Mouse (Mus musculus): ENCODE data around the gene Gm28047.
A peak's percentile ranks its signal among the peaks of the same experiment; 100 is the strongest.
"Not testable (repeated sequence)": the region's sequence is repeated elsewhere in the genome, so short reads cannot be mapped to it uniquely, and the experiment has no call there.

The Gm28047 gene

DNA sequence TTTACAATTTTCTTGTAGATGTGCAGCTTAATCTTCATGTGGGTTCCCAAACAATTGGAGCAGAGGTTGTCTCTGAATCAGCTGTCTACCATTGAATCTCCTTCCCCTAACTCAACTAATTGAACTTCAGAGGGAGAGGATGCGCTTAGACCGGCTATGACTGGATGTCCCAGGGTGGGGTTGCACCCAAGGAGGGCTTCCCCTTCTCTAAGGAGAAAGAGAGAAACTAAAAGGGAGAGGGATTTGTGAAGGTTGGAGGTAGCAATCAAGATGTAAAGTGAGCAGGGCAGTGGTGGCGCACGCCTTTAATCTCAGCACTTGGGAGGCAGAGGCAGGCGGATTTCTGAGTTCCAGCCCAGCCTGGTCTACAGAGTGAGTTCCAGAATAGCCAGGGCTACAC is 5.4 kb downstream of the Gm28047 start:
- no peak for DNase-seq

DNA sequence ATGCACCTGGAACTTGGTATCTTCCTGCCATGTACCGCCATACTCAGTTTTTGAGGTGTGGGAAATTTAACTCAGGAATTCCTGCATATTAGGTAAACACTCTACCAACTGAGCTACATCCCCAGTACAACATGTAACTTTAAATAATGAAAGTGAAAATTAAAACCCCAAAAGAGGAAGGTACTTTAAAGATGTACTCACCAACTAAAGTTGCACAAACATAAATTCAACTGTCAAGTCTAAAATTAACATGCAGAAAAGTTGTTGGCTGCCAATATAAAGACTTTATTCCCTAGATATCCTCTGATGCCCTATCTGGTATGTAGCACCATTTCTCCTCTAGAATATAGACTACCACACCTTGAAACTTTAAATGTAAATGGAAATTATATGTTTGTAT is 7.2 kb downstream of the Gm28047 start:
- no peak for DNase-seq

DNA sequence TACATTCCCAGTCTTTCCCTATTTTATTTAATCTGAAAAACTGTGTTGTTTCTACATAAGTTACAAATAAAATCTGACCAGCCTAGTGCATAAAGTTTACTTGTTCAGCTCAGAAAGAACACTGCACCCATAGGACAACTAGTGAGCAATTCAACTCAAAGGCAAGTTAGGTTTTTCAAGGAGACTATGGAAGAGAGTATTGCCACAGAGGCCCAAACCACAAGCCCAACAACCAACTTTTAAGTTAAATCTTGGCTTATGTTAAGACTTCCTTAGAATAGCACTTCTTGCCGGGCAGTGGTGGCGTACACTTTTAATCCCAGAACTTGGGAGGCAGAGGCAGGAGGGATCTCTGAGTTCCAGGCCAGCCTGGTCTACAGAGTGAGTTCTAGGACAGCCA is 8.7 kb downstream of the Gm28047 start:
- DNase-seq = no peak

DNA sequence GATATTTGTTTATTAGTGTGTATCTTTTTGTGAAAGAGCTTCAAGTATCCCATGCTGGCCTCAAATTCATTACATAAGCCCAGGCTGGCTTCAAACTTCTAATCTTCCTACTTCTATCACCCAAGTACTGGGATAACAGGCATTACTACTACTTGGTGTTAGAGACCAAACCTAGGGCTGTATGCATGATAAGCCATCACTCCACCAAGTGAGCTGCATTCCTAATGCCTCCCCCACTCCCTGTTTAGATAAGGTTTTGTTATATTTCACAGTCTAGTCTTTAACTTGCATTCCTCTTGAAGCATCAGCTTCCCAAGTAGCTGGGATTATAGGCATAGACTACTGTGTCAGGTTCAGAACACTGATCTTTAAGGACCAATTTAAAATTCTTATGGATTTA is 10.6 kb downstream of the Gm28047 start:
- DNase-seq = no peak

DNA sequence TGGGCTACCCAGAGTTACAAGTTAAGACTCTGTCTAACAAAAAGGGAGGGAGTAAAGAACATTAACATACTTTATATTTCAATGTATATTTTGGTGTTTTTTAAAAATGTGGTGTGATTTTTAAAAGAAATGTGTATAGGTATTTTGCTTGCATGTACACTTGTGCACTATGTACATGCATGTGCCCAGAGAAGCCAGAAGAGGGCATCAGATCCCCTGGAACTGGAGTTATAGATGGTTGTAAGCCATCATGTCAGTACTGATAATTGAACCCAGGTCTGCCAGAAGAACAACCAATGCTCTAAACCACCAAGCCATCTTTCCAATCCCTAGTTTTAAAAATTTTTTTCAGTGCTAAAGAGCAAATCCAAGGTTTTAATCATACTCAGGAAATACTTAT is 11.9 kb downstream of the Gm28047 start:
- DNase-seq = no peak

DNA sequence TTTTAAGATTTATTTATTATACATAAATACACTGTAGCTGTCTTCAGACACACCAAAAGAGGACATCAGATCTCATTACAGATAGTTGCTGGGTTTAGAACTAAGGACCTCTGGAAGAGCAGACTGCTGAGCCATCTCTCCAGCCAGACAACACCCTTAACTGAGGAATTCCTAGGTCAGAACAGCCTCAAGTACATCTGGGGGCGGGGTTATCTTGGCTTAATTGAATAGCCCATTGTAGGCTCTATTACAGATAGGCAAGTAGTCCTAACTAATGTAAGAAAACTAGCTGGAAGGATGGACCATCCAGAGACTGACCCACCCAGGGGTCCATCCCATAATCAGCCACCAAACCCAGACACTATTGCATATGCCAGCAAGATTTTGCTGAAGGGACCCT is 16.3 kb downstream of the Gm28047 start:
- DNase-seq = not testable (repeated sequence)

DNA sequence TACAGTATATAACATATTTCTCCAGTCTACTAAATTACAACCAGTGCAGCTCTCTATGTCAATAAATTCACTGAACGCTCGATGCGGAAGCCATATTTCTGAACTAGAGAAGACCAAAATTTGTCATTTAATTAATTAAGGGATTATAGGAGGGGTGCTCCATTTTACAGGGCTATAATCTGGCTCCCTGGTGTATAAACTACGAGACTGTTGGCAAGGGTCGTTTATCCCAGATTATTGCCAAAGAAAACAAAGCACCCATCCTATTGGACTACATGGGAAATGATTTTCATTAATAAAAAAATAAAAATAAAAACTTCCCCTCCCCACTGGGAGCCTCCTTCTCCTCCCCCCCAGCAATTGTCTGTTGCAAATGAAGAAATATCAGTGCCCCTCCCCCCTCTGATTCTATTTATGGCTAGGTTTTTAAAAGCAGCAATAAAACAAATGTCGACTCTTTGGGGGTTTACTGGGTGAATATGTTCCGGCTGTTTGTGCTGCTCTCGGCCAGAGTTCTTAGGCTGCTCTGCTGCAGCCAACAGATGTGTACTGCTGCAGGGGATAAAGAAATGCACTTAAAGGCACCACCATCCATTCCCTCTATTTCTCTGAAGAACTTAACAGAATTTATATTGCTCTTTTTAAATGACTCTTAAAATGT is 30.7 kb downstream of the Gm28047 start:
- no peak for DNase-seq

DNA sequence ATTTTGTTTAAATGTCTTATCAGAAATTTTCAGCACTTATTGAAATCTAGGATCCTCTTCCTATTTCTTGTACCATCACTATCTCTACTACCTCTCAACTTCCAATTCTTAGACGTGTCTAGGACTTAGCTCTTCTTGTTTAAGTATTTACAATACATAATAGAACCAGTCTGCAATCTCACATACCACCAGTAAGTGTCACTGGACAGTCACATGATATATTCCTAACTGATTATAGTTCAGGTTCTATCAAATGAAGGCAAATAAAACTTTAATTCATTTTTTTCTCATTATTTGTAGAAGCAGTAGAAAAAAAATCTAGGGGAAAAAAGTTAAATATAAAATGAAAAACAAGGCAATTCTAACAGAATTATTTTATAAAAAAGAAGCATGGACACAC is 32.2 kb downstream of the Gm28047 start:
- no peak for DNase-seq

DNA sequence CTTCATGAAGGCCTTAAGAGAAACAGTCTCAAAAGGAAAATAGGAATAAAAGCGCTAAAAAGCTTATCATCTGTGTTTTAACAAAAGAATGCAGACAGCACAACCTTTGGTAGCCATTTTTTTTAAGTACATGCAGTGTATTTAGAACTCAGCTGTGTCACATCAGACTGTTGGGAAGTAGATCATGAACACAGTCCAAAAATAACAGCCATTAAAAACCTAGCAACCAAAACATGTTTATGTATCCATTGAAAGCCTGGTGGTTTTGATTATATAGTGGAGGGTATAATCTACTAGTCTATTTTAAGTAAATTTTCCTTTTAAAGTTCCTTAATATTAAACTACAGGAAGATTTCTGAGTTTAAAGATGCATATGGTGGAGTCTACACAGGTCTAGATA is 34.3 kb downstream of the Gm28047 start:
- DNase-seq = no peak

DNA sequence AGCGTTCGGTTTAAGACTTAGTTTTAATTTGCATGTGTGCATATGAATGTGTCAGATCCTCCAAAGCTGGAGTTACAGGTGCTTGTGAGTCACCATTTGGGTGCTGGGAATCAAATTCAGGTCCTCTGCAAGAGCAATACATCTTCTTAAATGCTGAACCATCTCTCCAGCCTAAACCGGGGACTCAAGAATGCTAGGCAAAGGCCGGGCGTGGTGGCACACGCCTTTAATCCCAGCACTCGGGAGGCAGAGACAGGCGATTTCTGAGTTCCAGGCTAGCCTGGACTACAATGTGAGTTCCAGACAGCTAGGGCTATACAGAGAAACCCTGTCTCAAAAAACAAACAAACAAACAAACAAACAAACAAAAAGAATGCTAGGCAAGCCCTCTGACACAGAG is 35.0 kb downstream of the Gm28047 start:
- DNase-seq = no peak

DNA sequence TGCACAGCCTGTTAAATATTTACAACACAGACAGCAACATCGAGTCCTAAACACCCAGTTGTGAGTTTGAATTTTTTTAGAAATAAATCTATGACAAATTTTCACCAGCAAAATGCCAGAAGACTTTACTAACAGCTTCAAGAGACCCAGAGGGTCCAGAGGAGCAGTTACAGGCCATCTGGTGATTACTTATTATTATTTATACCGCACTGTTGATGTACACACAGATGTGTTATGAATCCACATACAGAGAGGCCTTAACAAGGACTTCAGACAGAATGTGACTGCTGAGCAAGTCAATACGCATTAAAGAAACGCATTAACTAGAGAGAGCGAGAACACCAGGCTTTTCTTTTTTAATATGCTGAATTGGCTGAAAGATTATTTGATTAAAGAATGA is 39.4 kb downstream of the Gm28047 start:
- DNase-seq = no peak

DNA sequence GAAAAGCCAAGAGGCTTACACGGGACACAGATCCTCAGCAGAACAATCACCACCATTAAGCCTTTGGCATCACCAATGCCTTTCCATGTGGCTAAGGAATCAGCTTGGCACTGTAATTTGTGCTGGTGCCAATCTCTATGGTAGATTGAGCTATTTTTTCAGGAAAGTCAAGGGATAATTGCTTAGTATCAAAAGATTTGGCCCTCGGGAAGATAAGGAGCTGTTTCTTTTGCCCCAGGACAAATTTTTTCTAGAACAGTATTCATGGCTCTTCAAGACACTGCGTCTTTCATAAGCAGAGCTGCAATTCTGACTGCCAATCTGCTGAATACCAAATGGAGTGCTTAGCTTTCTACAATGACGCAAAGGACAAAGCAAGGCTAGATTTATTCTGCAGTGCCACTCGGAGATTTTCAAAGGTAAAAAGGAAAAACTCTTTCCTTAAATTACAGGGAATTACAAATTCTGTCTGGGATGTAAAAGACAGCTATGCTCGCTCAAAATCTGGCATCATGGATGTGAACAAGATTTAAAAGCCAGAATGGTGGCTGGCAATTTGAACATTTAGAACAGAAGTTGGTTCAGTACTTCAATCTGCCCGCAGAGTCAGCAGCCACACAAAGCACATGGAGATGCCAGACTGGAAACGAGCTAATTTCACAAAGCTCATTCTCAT is 41.0 kb downstream of the Gm28047 start:
- peak; percentile 83 for DNase-seq

DNA sequence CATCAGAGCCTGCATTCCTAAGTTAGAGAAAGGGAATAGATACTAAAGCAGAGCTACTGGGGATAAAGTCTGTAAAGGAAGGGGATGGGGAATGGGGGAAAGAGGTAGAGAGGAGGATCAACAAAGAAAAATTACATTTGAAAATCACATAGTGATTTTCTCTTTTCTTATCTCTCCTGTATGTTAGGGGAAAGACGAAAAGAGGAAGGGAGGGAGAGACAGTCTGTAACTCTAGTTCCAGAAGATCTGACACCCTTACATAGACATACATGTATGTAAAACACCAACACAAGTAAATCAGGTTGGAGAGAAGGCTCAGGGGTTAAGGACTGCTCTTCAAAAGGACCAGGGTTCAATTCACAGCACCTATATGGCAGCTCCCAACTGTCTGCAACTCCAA is 43.7 kb downstream of the Gm28047 start:
- DNase-seq = no peak

DNA sequence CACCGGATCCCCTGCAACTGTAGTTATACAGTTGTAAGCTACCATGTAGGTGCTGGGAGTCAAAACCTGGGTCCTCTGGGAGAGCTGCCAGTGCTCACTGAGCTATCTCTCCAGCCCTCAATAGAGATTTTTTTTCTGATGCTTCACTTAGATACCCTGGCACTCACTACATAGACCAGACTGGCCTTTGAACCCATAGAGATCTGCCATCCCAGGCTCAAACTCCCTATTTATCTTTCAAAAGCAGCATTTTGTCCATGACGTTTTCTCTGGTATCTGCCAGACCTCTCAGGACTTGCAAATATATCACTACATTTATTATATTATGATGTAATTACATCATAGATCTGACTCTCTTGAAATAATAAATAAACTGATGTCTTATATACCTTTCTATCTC is 46.5 kb downstream of the Gm28047 start:
- DNase-seq = no peak

DNA sequence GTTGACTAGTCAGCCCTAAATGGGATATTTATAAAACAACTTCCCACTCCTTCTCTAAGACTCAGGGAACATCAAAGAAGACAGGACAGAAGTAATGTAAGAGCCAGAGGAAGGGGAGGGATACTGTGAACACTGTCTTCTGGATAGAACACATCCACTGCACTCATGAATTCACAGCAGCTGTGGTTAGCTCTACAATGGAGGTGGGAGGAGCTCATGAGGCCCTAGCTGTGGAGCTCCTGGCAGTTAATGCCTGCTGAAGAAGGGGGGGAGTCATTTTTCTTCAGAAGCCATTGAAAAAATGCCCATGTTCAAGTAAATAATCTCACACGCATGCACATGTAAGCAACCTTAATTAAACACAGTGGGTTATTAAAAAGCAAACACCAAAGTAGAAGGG is 47.9 kb downstream of the Gm28047 start:
- DNase-seq = no peak

DNA sequence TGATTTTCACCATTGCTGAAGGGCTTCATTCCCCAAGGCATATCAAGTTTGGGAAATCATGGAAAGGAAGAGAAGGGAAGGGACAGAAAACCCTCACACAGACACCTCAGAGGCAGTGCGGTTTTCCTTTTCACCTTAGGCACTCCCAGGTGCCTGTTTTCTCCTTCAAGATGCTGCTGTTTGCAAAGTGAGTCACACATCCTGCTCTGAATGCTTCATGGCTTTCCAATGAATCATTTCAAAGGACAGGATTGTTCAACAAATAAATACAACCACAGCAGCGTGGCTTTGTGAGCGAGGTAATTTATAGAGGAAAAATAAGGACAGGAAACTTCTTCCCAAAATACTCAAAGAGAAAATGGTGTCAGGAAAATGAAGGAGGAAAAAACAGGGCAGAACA is 52.8 kb downstream of the Gm28047 start:
- DNase-seq = no peak

DNA sequence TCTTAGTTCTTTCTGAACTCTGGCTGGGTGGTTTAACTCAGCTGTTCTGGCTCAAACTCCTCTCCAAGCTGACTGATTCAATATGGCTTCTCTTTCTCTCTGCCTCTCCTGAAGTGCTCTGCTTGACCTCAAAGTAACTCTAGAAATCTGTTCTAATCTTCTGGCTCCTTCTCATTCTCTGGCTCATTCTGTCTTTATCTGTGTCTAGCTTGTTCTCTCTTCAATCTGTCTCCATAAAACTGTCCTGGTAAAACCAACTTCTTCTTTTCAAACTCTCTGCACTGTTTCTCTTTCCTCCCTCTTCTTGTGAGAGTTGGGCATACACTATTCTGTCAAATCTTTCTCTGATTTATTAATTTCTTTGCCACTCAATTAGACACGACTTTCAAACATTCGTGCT is 57.0 kb downstream of the Gm28047 start:
- no peak for DNase-seq

DNA sequence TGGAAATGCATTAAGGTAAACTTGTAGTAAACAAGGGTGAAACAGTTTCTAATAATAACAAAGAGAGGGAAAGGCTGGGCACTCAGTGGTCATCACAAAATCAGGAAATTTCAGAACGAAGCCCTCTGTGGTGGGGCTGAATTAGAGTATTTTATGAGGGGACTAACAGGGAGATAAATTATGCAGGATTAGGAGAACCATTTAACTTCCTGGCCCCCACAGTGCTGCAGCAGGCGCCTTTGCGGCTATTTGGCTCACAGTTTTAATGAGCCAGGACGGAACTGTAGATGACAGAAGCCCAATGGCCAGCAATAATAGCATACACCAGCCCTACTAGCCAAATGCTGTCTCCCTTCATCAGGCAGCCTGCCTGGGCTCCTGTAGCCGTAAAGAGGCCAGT is 61.2 kb downstream of the Gm28047 start:
- DNase-seq = no peak

DNA sequence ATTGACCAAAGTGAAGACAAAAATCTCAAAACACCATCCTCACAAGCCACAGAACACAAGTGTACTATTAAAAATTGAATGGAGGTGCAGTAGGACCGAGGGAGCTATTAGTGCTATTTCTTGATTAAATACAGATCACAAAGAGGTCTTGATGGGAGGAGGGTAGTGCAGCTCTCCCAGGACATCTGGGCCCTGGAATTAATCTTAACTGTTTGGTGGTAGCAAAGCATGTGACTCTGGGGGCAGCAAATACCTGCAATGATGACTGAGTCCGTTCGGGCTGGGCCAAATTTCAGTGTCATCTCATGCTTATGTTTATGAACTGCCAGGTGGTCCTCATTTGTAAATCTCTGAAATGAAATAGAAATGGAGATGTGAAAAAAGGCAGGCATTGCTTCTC is 61.8 kb downstream of the Gm28047 start:
- no peak for DNase-seq

DNA sequence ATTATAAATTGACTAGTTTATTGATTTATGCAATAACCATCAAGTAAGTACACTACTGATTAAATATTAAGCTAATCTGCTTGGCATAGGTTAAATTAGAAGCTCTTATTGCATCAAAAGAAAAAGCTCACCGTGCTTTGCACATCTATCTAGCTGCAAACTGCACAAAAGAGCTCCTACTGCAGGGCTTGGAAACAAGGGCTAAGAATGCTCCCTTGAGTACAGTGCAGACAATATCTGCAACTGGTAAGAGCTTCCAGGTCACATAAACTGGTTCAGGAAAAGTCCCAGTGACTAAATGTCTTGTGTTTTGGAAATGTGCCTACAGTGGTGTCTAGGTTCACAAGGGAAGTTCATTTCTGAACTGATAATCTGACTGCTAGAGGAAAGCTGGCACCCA is 62.4 kb downstream of the Gm28047 start:
- DNase-seq = no peak

DNA sequence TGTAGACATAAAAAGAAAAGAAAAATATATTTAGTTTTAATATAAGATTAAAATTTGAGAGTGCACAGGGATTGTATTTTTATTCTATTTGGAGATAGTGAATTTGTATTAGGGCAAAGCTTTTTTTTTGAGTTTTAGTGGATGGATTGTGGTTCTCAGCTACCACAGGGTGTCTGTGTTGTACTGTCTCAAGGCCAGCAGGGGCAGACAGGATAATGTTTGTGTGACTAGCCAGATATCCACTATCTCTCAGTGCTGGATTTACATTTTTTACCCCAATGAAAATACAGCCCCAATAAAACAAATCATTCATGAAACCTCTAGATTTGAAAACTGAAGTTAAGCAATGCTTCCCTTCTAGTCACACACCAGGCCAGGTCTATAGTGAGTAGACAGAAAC is 67.3 kb downstream of the Gm28047 start:
- no peak for DNase-seq

DNA sequence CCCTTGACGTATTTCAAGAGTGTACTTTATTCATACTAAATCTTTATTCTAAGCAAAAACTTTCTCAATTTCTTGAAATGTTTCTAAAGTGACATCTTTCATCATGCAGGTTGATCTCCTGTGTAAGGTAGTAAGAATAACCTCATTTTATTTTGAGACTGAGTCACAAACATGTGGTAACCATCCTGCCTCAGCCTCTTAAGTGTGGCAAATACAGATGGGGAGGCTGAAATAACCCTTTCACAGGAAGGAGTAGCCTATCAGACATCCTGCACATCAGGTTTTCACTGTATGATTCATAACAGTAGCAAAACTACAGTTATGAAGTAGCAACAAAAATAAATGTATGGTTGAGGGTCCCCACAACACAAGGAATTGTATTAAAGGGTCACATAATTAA is 69.3 kb downstream of the Gm28047 start:
- DNase-seq = no peak

DNA sequence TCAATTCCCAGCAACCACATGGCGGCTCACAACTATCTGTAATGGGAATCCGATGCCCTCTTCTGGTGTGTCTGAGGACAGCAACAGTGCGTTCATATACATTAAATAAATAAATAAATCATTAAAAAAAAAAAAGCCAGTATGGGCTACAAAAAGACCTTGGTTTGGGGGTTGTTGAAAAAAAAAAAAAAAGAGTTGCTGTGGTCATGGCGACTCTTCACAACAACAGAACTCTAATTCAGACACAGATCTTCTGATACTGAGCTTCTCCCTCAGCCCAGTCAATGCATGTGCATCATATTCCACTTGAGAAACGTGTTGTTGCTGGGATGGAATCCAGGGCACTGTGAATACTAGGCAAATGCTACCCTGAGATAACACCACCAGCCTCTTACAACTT is 72.3 kb downstream of the Gm28047 start:
- no peak for DNase-seq

DNA sequence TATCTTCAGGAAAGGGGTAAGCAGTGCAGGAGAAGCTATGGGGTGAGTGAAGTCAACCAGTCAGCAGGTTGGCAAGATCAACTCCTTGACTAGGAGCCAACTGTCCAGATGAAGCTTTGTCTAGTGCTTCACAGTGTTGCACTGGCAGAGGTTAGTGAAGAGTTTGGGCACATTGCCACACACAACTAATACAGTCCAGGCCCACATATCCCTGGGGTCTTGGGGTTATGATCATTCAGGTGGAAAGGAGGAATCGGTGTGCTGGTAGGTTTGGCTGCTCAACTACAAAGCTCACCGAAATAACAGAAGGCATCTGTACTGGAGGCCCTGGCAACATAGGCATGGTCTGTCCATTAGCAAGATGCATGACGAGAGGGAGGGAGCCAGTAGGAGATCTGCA is 77.4 kb downstream of the Gm28047 start:
- DNase-seq = no peak

All from layer of hippocampus, adult 9-11 months (tissue).